Mouse (Mus musculus): ENCODE results near the gene Tm6sf1. TPM values are rescaled to one million over a fixed set of nuclear protein-coding genes. Genes with fewer than 3 reads are reported as not detected.

Tm6sf1 gene
- polyA plus RNA-seq, 1 experiment from 2014 or later: 14.3 TPM

DNA sequence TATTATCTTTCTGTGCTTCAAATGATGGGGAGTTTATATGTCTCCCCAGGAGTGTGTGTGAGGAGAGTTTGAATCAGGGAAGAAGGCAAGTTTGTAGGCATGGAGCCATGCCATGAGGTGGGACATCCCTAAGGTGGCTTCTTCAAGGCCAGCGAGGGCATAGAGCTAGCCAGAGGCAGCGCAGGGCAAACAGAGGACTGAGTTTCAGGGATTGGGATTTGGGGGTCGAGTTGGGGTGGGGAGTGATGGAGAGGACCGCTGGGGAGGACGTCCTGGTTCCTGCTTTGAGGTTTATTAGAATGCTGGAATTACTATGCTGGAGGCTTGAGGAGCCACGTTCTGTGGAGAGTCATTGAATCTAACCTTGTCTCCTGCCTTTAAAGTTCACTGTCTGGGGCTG lies 7.1 kb downstream of the Tm6sf1 start:
- Histone ChIP-seq H3K4me3 (ENCODE audit: low read depth, low read length) (no peak overlapping the region), H3K27me3 (ENCODE audit: control insufficient read depth, insufficient read depth, low read length) (no peaks in the 10 kb centered on the region), H3K9me3 (ENCODE audit: control insufficient read depth, low read length) (no peaks in the 10 kb centered on the region), H3K27ac (ENCODE audit: low read depth, low read length) (no peak overlapping the region), H3K4me2 (ENCODE audit: low read depth, low read length, severe bottlenecking) (no peak overlapping the region), H3K9ac (ENCODE audit: low read length) (no peak overlapping the region), H3K4me1 (replicated peaks; ENCODE audit: control insufficient read depth, insufficient read depth, low read length) (no peaks in the 10 kb centered on the region), H3K36me3 (ENCODE audit: control insufficient read depth, insufficient read depth, low read length) (no peaks in the 10 kb centered on the region)
- ATAC-seq (replicated peaks; ENCODE audit: low FRiP score) (no peak), DNase-seq (ENCODE audit: low spot score) (no peak)
- 88% methylated on average over 6 of the region's 6 CpGs for WGBS

DNA sequence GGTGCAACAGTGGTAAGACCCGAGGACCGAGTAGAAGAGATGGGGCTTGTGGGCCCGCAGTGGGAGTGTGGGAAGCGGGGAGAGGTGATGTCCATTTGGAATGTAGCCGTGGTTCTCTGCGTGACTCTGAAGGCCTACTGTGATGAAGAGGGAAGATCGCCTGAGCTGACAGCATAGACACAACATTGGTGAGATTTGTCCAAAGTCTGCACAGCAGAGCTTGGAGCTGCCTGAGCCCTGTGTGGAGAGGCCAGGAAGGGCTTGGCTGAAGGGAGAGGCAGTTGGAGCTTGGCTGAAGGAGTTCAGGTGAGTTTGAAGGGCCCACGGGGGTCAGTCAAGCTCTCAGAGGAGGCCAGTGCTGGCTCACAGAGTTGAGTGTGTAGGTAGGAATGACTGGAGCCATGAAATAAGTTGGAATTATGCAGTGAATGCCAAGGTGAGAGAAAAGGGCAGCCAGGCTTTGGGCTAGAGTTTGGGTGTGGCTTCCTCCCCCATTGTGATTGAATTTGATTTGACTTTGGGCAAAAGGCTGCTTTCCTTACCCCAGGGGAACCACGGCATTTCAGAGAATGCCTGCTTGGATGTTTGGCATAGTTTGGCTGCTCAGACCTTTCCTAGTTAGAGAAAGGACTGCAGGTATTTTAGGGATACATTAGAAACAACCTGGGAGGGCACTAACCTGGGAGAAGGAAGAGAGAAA lies 8.6 kb downstream of the Tm6sf1 start:
- Histone ChIP-seq H3K9ac (ENCODE audit: low read length) (no peak overlapping the region), H3K27me3 (ENCODE audit: control insufficient read depth, insufficient read depth, low read length) (no peaks in the 10 kb centered on the region), H3K4me1 (replicated peaks; ENCODE audit: control insufficient read depth, insufficient read depth, low read length) (no peaks in the 10 kb centered on the region), H3K36me3 (ENCODE audit: control insufficient read depth, insufficient read depth, low read length) (no peaks in the 10 kb centered on the region), H3K4me3 (ENCODE audit: low read depth, low read length) (no peak overlapping the region), H3K9me3 (ENCODE audit: control insufficient read depth, low read length) (no peaks in the 10 kb centered on the region), H3K4me2 (ENCODE audit: low read depth, low read length, severe bottlenecking) (no peak overlapping the region), H3K27ac (ENCODE audit: low read depth, low read length) (no peak overlapping the region)
- WGBS: 91% methylated on average over 9 of the region's 9 CpGs
- ATAC-seq (replicated peaks; ENCODE audit: low FRiP score) (no peak), DNase-seq (ENCODE audit: low spot score) (peak; percentile 47)

DNA sequence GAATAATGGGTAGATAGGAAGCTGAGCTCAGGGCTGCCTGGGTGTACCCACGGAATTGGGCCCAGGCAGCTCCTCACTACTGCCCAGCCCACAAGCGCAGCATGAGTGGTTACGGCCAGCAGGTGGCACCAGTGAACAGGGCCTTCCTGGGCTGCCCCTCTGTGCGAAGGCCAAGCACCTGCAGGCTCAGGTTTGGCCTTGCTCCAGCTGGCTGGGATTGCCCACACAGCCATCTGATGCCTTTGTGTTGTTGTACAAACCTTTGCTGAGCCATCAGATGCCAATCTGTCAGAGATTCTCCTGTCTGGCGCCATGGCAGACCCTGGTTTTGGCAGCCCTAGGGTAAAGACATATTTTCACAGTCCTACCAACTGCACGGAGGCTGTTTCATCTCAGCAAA lies 9.4 kb downstream of the Tm6sf1 start:
- Histone ChIP-seq H3K9ac (ENCODE audit: low read length) (no peak overlapping the region), H3K9me3 (ENCODE audit: control insufficient read depth, low read length) (no peaks in the 10 kb centered on the region), H3K27me3 (ENCODE audit: control insufficient read depth, insufficient read depth, low read length) (no peaks in the 10 kb centered on the region), H3K4me2 (ENCODE audit: low read depth, low read length, severe bottlenecking) (no peak overlapping the region), H3K4me3 (ENCODE audit: low read depth, low read length) (no peak overlapping the region), H3K36me3 (ENCODE audit: control insufficient read depth, insufficient read depth, low read length) (no peaks in the 10 kb centered on the region), H3K4me1 (replicated peaks; ENCODE audit: control insufficient read depth, insufficient read depth, low read length) (no peaks in the 10 kb centered on the region), H3K27ac (ENCODE audit: low read depth, low read length) (no peak overlapping the region)
- ATAC-seq (replicated peaks; ENCODE audit: low FRiP score) (peak; percentile 79), DNase-seq (ENCODE audit: low spot score) (peak; percentile 89)
- WGBS: 26% methylated on average over 6 of the region's 6 CpGs

DNA sequence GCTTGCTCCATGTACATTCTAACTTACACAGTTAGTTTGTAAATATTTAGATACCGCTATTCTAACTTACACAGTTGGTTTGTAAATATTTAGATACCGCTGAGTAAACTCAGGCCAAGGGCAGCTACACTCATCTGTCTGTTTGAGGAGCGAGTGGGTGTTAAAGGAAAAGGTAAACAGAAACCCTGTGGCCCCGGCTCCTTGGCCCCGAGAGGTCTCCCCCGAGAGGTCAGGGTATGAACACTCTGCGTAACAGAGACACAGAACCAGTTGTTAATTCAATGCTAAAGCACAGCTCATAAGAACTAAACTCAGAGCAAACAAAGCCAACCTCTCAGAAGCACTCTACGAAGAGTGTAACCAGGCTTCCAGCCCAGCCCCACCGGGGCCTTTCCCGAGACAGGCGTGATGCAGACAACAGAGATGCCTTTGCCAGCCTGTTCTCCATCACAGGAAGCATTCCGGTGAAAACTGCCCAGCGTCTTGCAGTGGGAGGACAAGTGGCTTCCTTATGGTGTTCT lies 13.8 kb downstream of the Tm6sf1 start:
- WGBS: 87% methylated on average over 13 of the region's 13 CpGs
- no peaks in the 10 kb centered on the region for H3K36me3 ChIP-seq (ENCODE audit: control insufficient read depth, insufficient read depth, low read length)
- H3K4me3 ChIP-seq (ENCODE audit: low read depth, low read length): no peak overlapping the region
- H3K9ac ChIP-seq (ENCODE audit: low read length): no peak overlapping the region
- no peaks in the 10 kb centered on the region for H3K9me3 ChIP-seq (ENCODE audit: control insufficient read depth, low read length)
- DNase-seq (ENCODE audit: low spot score) (no peak), ATAC-seq (replicated peaks; ENCODE audit: low FRiP score) (no peak)
- H3K27ac ChIP-seq (ENCODE audit: low read depth, low read length): no peak overlapping the region
- H3K4me1 ChIP-seq (replicated peaks; ENCODE audit: control insufficient read depth, insufficient read depth, low read length): no peaks in the 10 kb centered on the region
- no peaks in the 10 kb centered on the region for H3K27me3 ChIP-seq (ENCODE audit: control insufficient read depth, insufficient read depth, low read length)
- no peak overlapping the region for H3K4me2 ChIP-seq (ENCODE audit: low read depth, low read length, severe bottlenecking)

DNA sequence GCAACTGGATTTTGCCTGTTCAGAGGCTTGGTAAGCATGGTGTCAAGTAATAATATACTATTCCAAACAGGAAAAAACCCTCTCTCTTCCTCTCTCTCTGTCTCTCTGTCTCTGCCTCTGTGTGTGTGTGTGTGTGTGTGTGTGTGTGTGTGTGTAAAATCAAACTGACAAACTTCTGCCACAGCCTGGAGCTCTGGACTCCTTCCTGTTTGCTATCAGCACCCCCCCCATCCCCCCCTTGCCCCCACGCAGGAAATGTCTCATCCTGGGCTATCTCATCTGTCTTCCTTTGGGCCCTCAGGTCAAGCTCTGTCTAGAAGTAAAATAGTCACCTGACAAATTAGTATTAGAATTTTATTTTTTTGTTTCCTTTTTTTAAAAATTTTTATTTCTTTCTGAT lies 15.0 kb downstream of the Tm6sf1 start:
- Histone ChIP-seq H3K36me3 (ENCODE audit: control insufficient read depth, insufficient read depth, low read length) (no peaks in the 10 kb centered on the region), H3K4me1 (replicated peaks; ENCODE audit: control insufficient read depth, insufficient read depth, low read length) (no peaks in the 10 kb centered on the region), H3K4me2 (ENCODE audit: low read depth, low read length, severe bottlenecking) (no peak overlapping the region), H3K4me3 (ENCODE audit: low read depth, low read length) (no peak overlapping the region), H3K9ac (ENCODE audit: low read length) (no peak overlapping the region), H3K27ac (ENCODE audit: low read depth, low read length) (no peak overlapping the region), H3K9me3 (ENCODE audit: control insufficient read depth, low read length) (no peaks in the 10 kb centered on the region), H3K27me3 (ENCODE audit: control insufficient read depth, insufficient read depth, low read length) (no peaks in the 10 kb centered on the region)
- no peak for DNase-seq (ENCODE audit: low spot score)
- no peak for ATAC-seq (replicated peaks; ENCODE audit: low FRiP score)
- WGBS: 85% methylated on average over 1 of the region's 1 CpGs

DNA sequence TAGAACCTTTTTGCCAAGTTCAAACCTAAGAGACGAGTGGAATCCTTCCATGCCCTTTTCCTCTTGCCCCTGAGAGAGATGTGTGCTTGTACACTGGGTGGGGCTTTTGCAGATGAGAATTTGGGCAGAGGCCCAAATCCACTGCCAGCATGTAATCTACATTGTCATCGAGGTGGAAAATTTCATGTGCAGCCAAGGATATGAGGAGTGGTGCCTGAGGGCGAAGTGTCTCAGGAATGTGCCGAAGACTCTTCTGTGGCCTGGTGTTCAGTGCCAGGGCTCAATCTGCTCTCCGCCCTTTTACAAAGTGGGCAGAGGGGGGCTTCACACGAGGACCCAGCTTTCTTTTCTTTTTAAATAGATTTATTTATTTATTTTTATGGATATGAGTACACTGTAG lies 15.8 kb downstream of the Tm6sf1 start:
- no peaks in the 10 kb centered on the region for H3K4me1 ChIP-seq (replicated peaks; ENCODE audit: control insufficient read depth, insufficient read depth, low read length)
- 85% methylated on average over 6 of the region's 6 CpGs for WGBS
- H3K9me3 ChIP-seq (ENCODE audit: control insufficient read depth, low read length): no peaks in the 10 kb centered on the region
- H3K4me2 ChIP-seq (ENCODE audit: low read depth, low read length, severe bottlenecking): no peak overlapping the region
- H3K27me3 ChIP-seq (ENCODE audit: control insufficient read depth, insufficient read depth, low read length): no peaks in the 10 kb centered on the region
- H3K9ac ChIP-seq (ENCODE audit: low read length): no peak overlapping the region
- peak; percentile 50 for DNase-seq (ENCODE audit: low spot score)
- no peak for ATAC-seq (replicated peaks; ENCODE audit: low FRiP score)
- H3K4me3 ChIP-seq (ENCODE audit: low read depth, low read length): no peak overlapping the region
- no peaks in the 10 kb centered on the region for H3K36me3 ChIP-seq (ENCODE audit: control insufficient read depth, insufficient read depth, low read length)
- H3K27ac ChIP-seq (ENCODE audit: low read depth, low read length): no peak overlapping the region

DNA sequence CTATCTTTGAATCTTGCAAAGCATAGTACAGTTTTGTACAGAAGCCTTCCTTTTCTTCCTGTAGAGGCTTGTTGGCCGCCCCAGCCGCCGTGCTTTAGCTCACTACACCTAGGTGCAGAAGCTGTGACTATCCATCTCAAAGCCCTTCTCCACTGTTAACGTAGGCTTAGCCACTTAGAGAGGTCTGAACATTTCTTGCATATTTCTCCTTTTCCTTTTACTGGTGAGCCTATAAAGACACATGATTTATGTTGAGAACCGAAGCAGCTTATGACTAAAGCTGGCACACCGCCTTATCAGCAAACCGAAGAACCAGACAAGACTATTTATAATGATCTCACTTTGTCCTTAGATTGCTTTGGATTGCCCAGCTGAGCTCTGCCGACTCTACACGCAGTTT lies 16.6 kb downstream of the Tm6sf1 start:
- H3K4me2 ChIP-seq (ENCODE audit: low read depth, low read length, severe bottlenecking): no peak overlapping the region
- ATAC-seq (replicated peaks; ENCODE audit: low FRiP score): no peak
- no peak overlapping the region for H3K4me3 ChIP-seq (ENCODE audit: low read depth, low read length)
- no peaks in the 10 kb centered on the region for H3K9me3 ChIP-seq (ENCODE audit: control insufficient read depth, low read length)
- H3K36me3 ChIP-seq (ENCODE audit: control insufficient read depth, insufficient read depth, low read length): no peaks in the 10 kb centered on the region
- H3K27me3 ChIP-seq (ENCODE audit: control insufficient read depth, insufficient read depth, low read length): no peaks in the 10 kb centered on the region
- DNase-seq (ENCODE audit: low spot score): no peak
- H3K4me1 ChIP-seq (replicated peaks; ENCODE audit: control insufficient read depth, insufficient read depth, low read length): no peaks in the 10 kb centered on the region
- H3K9ac ChIP-seq (ENCODE audit: low read length): no peak overlapping the region
- 90% methylated on average over 9 of the region's 9 CpGs for WGBS
- H3K27ac ChIP-seq (ENCODE audit: low read depth, low read length): no peak overlapping the region

DNA sequence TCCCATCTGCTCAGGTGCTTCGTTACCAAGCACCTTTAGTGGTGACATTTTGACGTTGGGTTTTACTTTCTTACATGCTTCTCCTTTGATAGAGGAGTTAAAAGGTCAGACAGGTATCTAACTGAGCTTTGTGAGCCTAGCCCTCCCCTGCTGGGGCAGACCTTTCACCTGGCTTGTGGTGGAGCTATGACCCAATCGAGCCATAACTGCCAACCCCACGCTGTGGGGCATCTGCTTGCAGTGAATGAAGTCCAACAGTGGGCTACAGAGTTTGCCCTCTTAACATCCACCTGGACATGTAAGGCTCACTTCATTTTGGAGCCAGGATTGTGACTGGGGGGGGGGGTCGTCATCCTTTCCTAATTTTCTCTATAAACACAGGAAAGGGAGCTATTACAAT lies 21.5 kb downstream of the Tm6sf1 start:
- Histone ChIP-seq H3K9ac (ENCODE audit: low read length) (no peak overlapping the region), H3K36me3 (ENCODE audit: control insufficient read depth, insufficient read depth, low read length) (no peaks in the 10 kb centered on the region; the same call in 1 of the 2 replicates), H3K9me3 (ENCODE audit: control insufficient read depth, low read length) (no peaks in the 10 kb centered on the region), H3K4me3 (ENCODE audit: low read depth, low read length) (no peak overlapping the region), H3K4me1 (replicated peaks; ENCODE audit: control insufficient read depth, insufficient read depth, low read length) (no peaks in the 10 kb centered on the region), H3K27ac (ENCODE audit: low read depth, low read length) (no peak overlapping the region), H3K27me3 (ENCODE audit: control insufficient read depth, insufficient read depth, low read length) (no peaks in the 10 kb centered on the region), H3K4me2 (ENCODE audit: low read depth, low read length, severe bottlenecking) (no peak overlapping the region)
- DNase-seq (ENCODE audit: low spot score): no peak
- 87% methylated on average over 5 of the region's 5 CpGs for WGBS
- no peak for ATAC-seq (replicated peaks; ENCODE audit: low FRiP score)

DNA sequence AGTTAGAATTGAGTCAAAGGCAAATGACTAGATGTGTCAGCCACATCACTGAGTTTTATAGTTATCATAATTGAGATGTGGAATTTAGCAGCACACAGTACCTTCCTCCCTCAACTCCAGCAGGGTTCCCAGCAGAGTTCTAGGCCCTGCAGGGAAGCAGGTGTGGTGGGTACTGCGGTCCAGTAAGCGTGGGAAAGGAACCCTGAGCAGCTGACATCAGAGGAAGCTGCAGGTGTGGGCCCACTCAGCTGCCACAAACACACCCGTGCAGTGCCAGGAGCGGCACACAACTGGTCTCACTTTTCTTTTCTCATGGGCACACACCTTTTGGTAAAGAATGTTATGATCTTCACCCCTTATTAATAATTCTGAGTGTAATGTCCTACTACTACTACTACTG lies 22.0 kb downstream of the Tm6sf1 start:
- ATAC-seq (replicated peaks; ENCODE audit: low FRiP score) (no peak), DNase-seq (ENCODE audit: low spot score) (no peak)
- H3K27me3 ChIP-seq (ENCODE audit: control insufficient read depth, insufficient read depth, low read length): no peaks in the 10 kb centered on the region
- no peaks in the 10 kb centered on the region for H3K9me3 ChIP-seq (ENCODE audit: control insufficient read depth, low read length)
- no peak overlapping the region for H3K9ac ChIP-seq (ENCODE audit: low read length)
- no peak overlapping the region for H3K4me2 ChIP-seq (ENCODE audit: low read depth, low read length, severe bottlenecking)
- WGBS: 86% methylated on average over 4 of the region's 4 CpGs
- H3K27ac ChIP-seq (ENCODE audit: low read depth, low read length): no peak overlapping the region
- H3K4me1 ChIP-seq (replicated peaks; ENCODE audit: control insufficient read depth, insufficient read depth, low read length): no peaks in the 10 kb centered on the region
- no peaks in the 10 kb centered on the region; the same call in 1 of the 2 replicates for H3K36me3 ChIP-seq (ENCODE audit: control insufficient read depth, insufficient read depth, low read length)
- H3K4me3 ChIP-seq (ENCODE audit: low read depth, low read length): no peak overlapping the region
